10 mouse cellular contexts compared by ENCODE assay signal in the genomic region with DNA sequence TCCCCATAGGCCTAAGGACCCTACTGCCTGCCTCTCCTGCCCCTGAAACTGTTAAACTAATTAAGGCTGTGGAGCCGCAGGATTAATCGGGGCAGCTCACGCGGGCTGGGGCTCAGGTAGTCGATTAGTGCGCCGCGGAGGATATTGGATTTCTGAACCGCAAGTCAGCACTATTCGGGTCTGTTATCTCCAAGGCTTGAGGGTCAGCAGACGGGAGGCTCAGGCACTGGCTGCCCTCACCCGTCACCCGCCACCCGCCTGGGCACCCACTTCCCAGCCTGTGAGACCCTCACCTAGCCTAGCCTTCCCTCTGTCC. TPM values are rescaled to one million over a fixed set of nuclear protein-coding genes. Genes with fewer than 3 reads are reported as not detected.
DNase-seq lines count a peak whose midpoint lies in the region; ATAC-seq lines count a peak whose summit lies in the region.
"Had no signal": no experiment of that assay in that cellular context is flagged by ENCODE, and none has a peak within 500 bp of the region (broad histone marks: within the 10 kb centered on the region; RNA-seq: fewer than 3 reads in every experiment).

No protein-coding gene starts in this region.

- H3K27ac ChIP-seq in kidney, embryonic 15.5 days, result peak overlapping the region; percentile 66
- peak overlapping the region; percentile 85 for H3K27ac ChIP-seq in embryonic facial prominence, embryonic 11.5 days (replicated peaks; ENCODE audit: low read depth, low read length)
- H3K27ac ChIP-seq in hindbrain, embryonic 14.5 days, result peak overlapping the region; percentile 22
- peak overlapping the region; percentile 55; the same call in 1 of the 2 replicates for H3K27ac ChIP-seq in midbrain, embryonic 16.5 days (ENCODE audit: low read length)
- H3K27ac ChIP-seq: liver, embryonic 13.5 days had no signal

- peaks cover 99% of the 10 kb centered on the region for H3K4me1 ChIP-seq in kidney, embryonic 15.5 days
- H3K4me1 ChIP-seq in embryonic facial prominence, embryonic 11.5 days (ENCODE audit: control insufficient read depth, insufficient read depth, low read length), result peaks cover 48% of the 10 kb centered on the region
- H3K4me1 ChIP-seq in hindbrain, embryonic 14.5 days (replicated peaks; ENCODE audit: control insufficient read depth, insufficient read depth, low read length), result peaks cover 75% of the 10 kb centered on the region
- peaks cover 65% of the 10 kb centered on the region for H3K4me1 ChIP-seq in midbrain, embryonic 16.5 days (ENCODE audit: control insufficient read depth, insufficient read depth, low read length)

- no peaks in the 10 kb centered on the region for H3K9me3 ChIP-seq in kidney, embryonic 15.5 days (replicated peaks)
- H3K9me3 ChIP-seq in embryonic facial prominence, embryonic 11.5 days (replicated peaks; ENCODE audit: control insufficient read depth, low read length), result no peaks in the 10 kb centered on the region
- no peaks in the 10 kb centered on the region for H3K9me3 ChIP-seq in hindbrain, embryonic 14.5 days (ENCODE audit: control insufficient read depth, low read length)
- H3K9me3 ChIP-seq in midbrain, embryonic 16.5 days (replicated peaks; ENCODE audit: control insufficient read depth, low read length, poor library complexity, severe bottlenecking), result no peaks in the 10 kb centered on the region
- H3K9me3 ChIP-seq: liver, embryonic 13.5 days had no signal

- 40% methylated on average over 14 of the region's 14 CpGs for WGBS in kidney, embryonic 15.5 days
- 29% methylated on average over 14 of the region's 14 CpGs for WGBS in embryonic facial prominence, embryonic 11.5 days
- WGBS in hindbrain, embryonic 14.5 days, result 47% methylated on average over 14 of the region's 14 CpGs
- 31% methylated on average over 14 of the region's 14 CpGs for WGBS in midbrain, embryonic 16.5 days

- no peak for DNase-seq in kidney, adult 9 months
- DNase-seq in embryonic facial prominence, embryonic 11.5 days (ENCODE audit: low spot score), result no peak
- no peak for DNase-seq in hindbrain, embryonic 14.5 days (ENCODE audit: low spot score)
- DNase-seq in left cerebral cortex, adult 11 months (ENCODE audit: low spot score), result no peak
- no peak for DNase-seq in spleen, adult 18-20 months
- no peak for DNase-seq in layer of hippocampus, adult 18-20 months (ENCODE audit: low spot score in 2 of 2)
- DNase-seq: liver, embryonic 13.5 days; thymus, adult 2 months had no signal

- no peaks in the 10 kb centered on the region for H3K27me3 ChIP-seq in kidney, embryonic 15.5 days
- H3K27me3 ChIP-seq in embryonic facial prominence, embryonic 11.5 days (ENCODE audit: control insufficient read depth, insufficient read depth, low read length), result no peaks in the 10 kb centered on the region
- H3K27me3 ChIP-seq in hindbrain, embryonic 14.5 days (ENCODE audit: control insufficient read depth, insufficient read depth, low read length), result no peaks in the 10 kb centered on the region
- no peaks in the 10 kb centered on the region for H3K27me3 ChIP-seq in midbrain, embryonic 16.5 days (ENCODE audit: control insufficient read depth, insufficient read depth, low read depth, low read length)
- H3K27me3 ChIP-seq: liver, embryonic 13.5 days had no signal

- H3K4me3 ChIP-seq in kidney, embryonic 15.5 days (replicated peaks), result no peak overlapping the region
- no peak overlapping the region for H3K4me3 ChIP-seq in embryonic facial prominence, embryonic 11.5 days (ENCODE audit: low read depth, low read length)
- H3K4me3 ChIP-seq in hindbrain, embryonic 14.5 days (replicated peaks; ENCODE audit: low read length), result no peak overlapping the region
- H3K4me3 ChIP-seq in midbrain, embryonic 16.5 days (ENCODE audit: low read depth, low read length), result no peak overlapping the region
- H3K4me3 ChIP-seq: liver, embryonic 13.5 days had no signal

- no peak for ATAC-seq in kidney, embryonic 15.5 days (replicated peaks; ENCODE audit: low FRiP score)
- no peak for ATAC-seq in embryonic facial prominence, embryonic 11.5 days (replicated peaks; ENCODE audit: insufficient number of reproducible peaks, low FRiP score, low TSS enrichment, low read depth)
- ATAC-seq in hindbrain, embryonic 14.5 days (ENCODE audit: low FRiP score), result no peak
- no peak for ATAC-seq in midbrain, embryonic 16.5 days

- 0 out of 2 replicates have a peak overlapping the region, but pooled peaks have one; percentile 3 for H3K4me2 ChIP-seq in kidney, embryonic 15.5 days
- peak overlapping the region; percentile 10; the same call in 1 of the 2 replicates for H3K4me2 ChIP-seq in embryonic facial prominence, embryonic 11.5 days (ENCODE audit: low read depth, low read length)
- H3K4me2 ChIP-seq in hindbrain, embryonic 14.5 days (replicated peaks), result no peak overlapping the region
- no peak overlapping the region for H3K4me2 ChIP-seq in midbrain, embryonic 16.5 days (ENCODE audit: low read length)
- H3K4me2 ChIP-seq: liver, embryonic 13.5 days had no signal

- peaks cover 8% of the 10 kb centered on the region for H3K36me3 ChIP-seq in kidney, embryonic 15.5 days
- no peaks in the 10 kb centered on the region for H3K36me3 ChIP-seq in embryonic facial prominence, embryonic 11.5 days (replicated peaks; ENCODE audit: control insufficient read depth, insufficient read depth, low read depth, low read length)
- H3K36me3 ChIP-seq in hindbrain, embryonic 14.5 days (replicated peaks; ENCODE audit: control insufficient read depth, insufficient read depth), result peaks cover 6% of the 10 kb centered on the region; the same call in 1 of the 2 replicates
- H3K36me3 ChIP-seq in midbrain, embryonic 16.5 days (ENCODE audit: control insufficient read depth, insufficient read depth, low read length), result peaks cover 3% of the 10 kb centered on the region; the same call in 1 of the 2 replicates
- H3K36me3 ChIP-seq: liver, embryonic 13.5 days had no signal

- H3K9ac ChIP-seq in kidney, embryonic 15.5 days, result no peak overlapping the region
- peak overlapping the region; percentile 1 for H3K9ac ChIP-seq in embryonic facial prominence, embryonic 11.5 days (replicated peaks; ENCODE audit: low read length)
- H3K9ac ChIP-seq in hindbrain, embryonic 14.5 days, result peak overlapping the region; percentile 37; the same call in 1 of the 2 replicates
- peak overlapping the region; percentile 17; the same call in 1 of the 2 replicates for H3K9ac ChIP-seq in midbrain, embryonic 16.5 days (ENCODE audit: low read depth, low read length)
- H3K9ac ChIP-seq: liver, embryonic 13.5 days had no signal

RNA-seq across cellular contexts. Expression of gene Ahdc1, which starts 40.4 kb away (rescaled TPM):
- polyA plus RNA-seq in kidney, embryonic 15.5 days (2015; fragmentation: Nextera tagmentation; extraction: Ambion mirVana), result 7.4 and 10.1 TPM in 2 replicates
- polyA plus RNA-seq in embryonic facial prominence, embryonic 11.5 days (2014; fragmentation: Nextera tagmentation; extraction: Ambion mirVana), result 6.6 and 7.7 TPM in 2 replicates
- 12.9 and 13.4 TPM in 2 replicates for polyA plus RNA-seq in hindbrain, embryonic 14.5 days (2014; fragmentation: Nextera tagmentation; extraction: Ambion mirVana)
- polyA plus RNA-seq in midbrain, embryonic 16.5 days (2015; fragmentation: Nextera tagmentation; extraction: Ambion mirVana), result 11.2 and 12.5 TPM in 2 replicates
- total RNA-seq in layer of hippocampus, adult 18-20 months (2021), result 100 to 1,000 TPM; 114 to 116 TPM

Comparison
In these comparisons a context has a peak if more than half of its experiments do, and no peak if none do; other contexts are left out.
1. H3K27ac ChIP-seq: peak in every context shown above with its lines; median percentile 85 in embryonic facial prominence, embryonic 11.5 days; 66 in kidney, embryonic 15.5 days; 55 in midbrain, embryonic 16.5 days; 22 in hindbrain, embryonic 14.5 days.
2. H3K4me2 ChIP-seq: peak in kidney, embryonic 15.5 days (single experiment) and embryonic facial prominence, embryonic 11.5 days (single experiment); none in hindbrain, embryonic 14.5 days (single experiment) and midbrain, embryonic 16.5 days (single experiment).